11 mouse cellular contexts compared by ENCODE assay signal in the genomic region with DNA sequence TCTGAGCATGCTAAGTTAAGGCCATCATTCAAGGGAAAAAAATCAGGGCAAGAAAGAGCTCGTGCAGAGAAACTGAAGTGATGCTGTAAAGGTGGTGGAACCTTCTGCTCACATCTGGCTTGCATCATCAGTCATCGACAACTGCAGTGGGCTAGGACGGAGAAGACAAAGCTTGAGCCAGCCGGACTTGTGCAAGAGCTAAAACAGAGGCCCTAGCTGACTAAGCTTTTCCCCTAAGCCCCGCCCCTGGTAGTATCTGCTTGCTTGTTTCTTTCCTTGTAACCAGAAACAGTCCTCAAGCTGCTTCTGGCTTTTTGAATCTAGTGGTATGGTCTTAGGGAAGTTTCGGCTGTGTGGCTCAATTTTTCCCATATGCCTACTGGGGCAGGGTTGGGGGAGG. TPM values are rescaled to one million over a fixed set of nuclear protein-coding genes. Genes with fewer than 3 reads are reported as not detected.
A peak's percentile ranks its signal among the peaks of the same experiment; 100 is the strongest.
DNase-seq lines count a peak whose midpoint lies in the region; ATAC-seq and TF ChIP-seq lines count a peak whose summit lies in the region.
"Had no signal": no experiment of that assay in that cellular context is flagged by ENCODE, and none has a peak within 500 bp of the region (broad histone marks: within the 10 kb centered on the region; RNA-seq: fewer than 3 reads in every experiment).

No protein-coding gene starts in this region.

- H3K9ac ChIP-seq in embryonic facial prominence, embryonic 14.5 days (ENCODE audit: low read depth, low read length), result no peak overlapping the region
- no peak overlapping the region for H3K9ac ChIP-seq in stomach, postnatal 0 days (ENCODE audit: low read length)
- H3K9ac ChIP-seq: midbrain, embryonic 12.5 days; stomach, embryonic 15.5 days had no signal

- 0 out of 2 replicates have a peak overlapping the region, but pooled peaks have one; percentile 8 for H3K27ac ChIP-seq in embryonic facial prominence, embryonic 14.5 days (replicated peaks; ENCODE audit: low read depth, low read length)
- no peak overlapping the region for H3K27ac ChIP-seq in stomach, postnatal 0 days (replicated peaks)
- H3K27ac ChIP-seq: midbrain, embryonic 12.5 days; stomach, embryonic 15.5 days had no signal

- TF ChIP-seq EP300 in stomach, postnatal 0 days (optimal IDR thresholded peaks at IDR 0.05), result no peak

- no peak overlapping the region for H3K4me2 ChIP-seq in embryonic facial prominence, embryonic 14.5 days (ENCODE audit: low read depth, low read length)
- no peak overlapping the region for H3K4me2 ChIP-seq in stomach, postnatal 0 days (replicated peaks; ENCODE audit: low read depth)
- H3K4me2 ChIP-seq: midbrain, embryonic 12.5 days; stomach, embryonic 15.5 days had no signal

- TF ChIP-seq CTCF in lung, adult 2 months (IDR thresholded peaks at IDR 0.05; ENCODE audit: insufficient read depth, low read length), result no peak
- TF ChIP-seq CTCF in stomach, postnatal 0 days (IDR thresholded peaks at IDR 0.05; ENCODE audit: low read depth), result no peak

- ATAC-seq in embryonic facial prominence, embryonic 14.5 days (ENCODE audit: low read depth), result 0 out of 2 replicates have a peak, but pooled peaks have one; percentile 44
- ATAC-seq in hematopoietic stem cell, adult 5-6 weeks (replicated peaks in 1 of 2; ENCODE audit: insufficient read depth in 1 of 2, low FRiP score in 2 of 2, low TSS enrichment in 1 of 2, low read depth in 1 of 2, poor library complexity in 2 of 2, severe bottlenecking in 2 of 2), result peak; percentile 38 to 62; a peak in 2 of 4 replicates
- peak; percentile 74 for ATAC-seq in stomach, postnatal 0 days (ENCODE audit: low FRiP score, low TSS enrichment)
- ATAC-seq: Patski had no signal

- no peaks in the 10 kb centered on the region for H3K4me1 ChIP-seq in lung, adult 2 months (ENCODE audit: control insufficient read depth, insufficient read depth, low read length)
- H3K4me1 ChIP-seq in embryonic facial prominence, embryonic 14.5 days (ENCODE audit: control insufficient read depth, insufficient read depth, low read length), result no peaks in the 10 kb centered on the region
- no peaks in the 10 kb centered on the region for H3K4me1 ChIP-seq in stomach, postnatal 0 days (replicated peaks; ENCODE audit: control insufficient read depth, insufficient read depth)
- H3K4me1 ChIP-seq: midbrain, embryonic 12.5 days; stomach, embryonic 15.5 days had no signal

- TF ChIP-seq POLR2A in lung, adult 2 months (IDR thresholded peaks at IDR 0.05; ENCODE audit: borderline replicate concordance, extremely low read depth, low read depth, low read length), result no peak

- no peak overlapping the region for H3K4me3 ChIP-seq in lung, adult 2 months (replicated peaks; ENCODE audit: extremely low read depth, low read depth, low read length)
- no peak overlapping the region for H3K4me3 ChIP-seq in embryonic facial prominence, embryonic 14.5 days (ENCODE audit: low read depth, low read length)
- H3K4me3 ChIP-seq in stomach, postnatal 0 days (ENCODE audit: low read depth, low read length), result no peak overlapping the region
- H3K4me3 ChIP-seq: midbrain, embryonic 12.5 days; stomach, embryonic 15.5 days had no signal

- 0 out of 2 replicates have a peak, but pooled peaks cover 6% of the 10 kb centered on the region for H3K27me3 ChIP-seq in embryonic facial prominence, embryonic 14.5 days (replicated peaks; ENCODE audit: control insufficient read depth, insufficient read depth, low read length)
- no peaks in the 10 kb centered on the region for H3K27me3 ChIP-seq in stomach, postnatal 0 days (ENCODE audit: control insufficient read depth, insufficient read depth, low read length)
- H3K27me3 ChIP-seq: stomach, embryonic 15.5 days had no signal

- H3K9me3 ChIP-seq in embryonic facial prominence, embryonic 14.5 days (ENCODE audit: control insufficient read depth, low read length), result no peaks in the 10 kb centered on the region
- no peaks in the 10 kb centered on the region for H3K9me3 ChIP-seq in stomach, postnatal 0 days (ENCODE audit: control insufficient read depth, low read length)
- H3K9me3 ChIP-seq: midbrain, embryonic 12.5 days; stomach, embryonic 15.5 days had no signal

- WGBS in lung, adult 2 months, result 64% methylated on average over 6 of the region's 6 CpGs
- 55% methylated on average over 6 of the region's 6 CpGs for WGBS in embryonic facial prominence, embryonic 14.5 days
- WGBS in stomach, postnatal 0 days, result 53% methylated on average over 6 of the region's 6 CpGs

- no peaks in the 10 kb centered on the region for H3K36me3 ChIP-seq in embryonic facial prominence, embryonic 14.5 days (ENCODE audit: control insufficient read depth, insufficient read depth, low read length)
- no peaks in the 10 kb centered on the region for H3K36me3 ChIP-seq in stomach, postnatal 0 days (ENCODE audit: control insufficient read depth, insufficient read depth, low read length)
- H3K36me3 ChIP-seq: midbrain, embryonic 12.5 days; stomach, embryonic 15.5 days had no signal

- peak; percentile 17 to 47 for DNase-seq in lung, adult 18-20 months
- no peak for DNase-seq in lung, adult 2 months
- DNase-seq in embryonic facial prominence, embryonic 14.5 days (ENCODE audit: low spot score), result peak; percentile 65
- peak; percentile 33 for DNase-seq in stomach, postnatal 0 days (ENCODE audit: low spot score)
- DNase-seq in ovary, postnatal 36 days (ENCODE audit: low spot score), result no peak
- no peak for DNase-seq in layer of hippocampus, postnatal 36 days
- no peak for DNase-seq in spleen, postnatal 10 days (ENCODE audit: low spot score in 2 of 2)

RNA-seq across cellular contexts. Expression of gene Tmem164, which starts 56.5 kb away (rescaled TPM):
- polyA plus RNA-seq in lung, adult 2 months (2012; rRNA removed), result 34.3 and 42.1 TPM in 2 replicates
- 31.8 and 34.7 TPM in 2 replicates for polyA plus RNA-seq in embryonic facial prominence, embryonic 14.5 days (2014; fragmentation: Nextera tagmentation; extraction: Ambion mirVana)
- 48.8 and 58.4 TPM in 2 replicates for total RNA-seq in hematopoietic stem cell, adult 5-6 weeks (2017)
- polyA plus RNA-seq in stomach, postnatal 0 days (2015; fragmentation: Nextera tagmentation; extraction: Ambion mirVana), result 29.9 and 32.4 TPM in 2 replicates
- total RNA-seq in layer of hippocampus, postnatal 36 days (2021), result 10 to 100 TPM; 18.4 to 21.6 TPM

Comparison
In these comparisons a context has a peak if more than half of its experiments do, and no peak if none do; other contexts are left out.
1. DNase-seq: peak in lung, adult 18-20 months (2 of 2), embryonic facial prominence, embryonic 14.5 days (single experiment) and stomach, postnatal 0 days (single experiment); none in lung, adult 2 months (single experiment), ovary, postnatal 36 days (single experiment), layer of hippocampus, postnatal 36 days (0 of 2) and spleen, postnatal 10 days (0 of 2).
2. Peak in every context shown above with its lines, with median percentiles within 50 percentile points of each other: ATAC-seq.